In the genomic region with DNA sequence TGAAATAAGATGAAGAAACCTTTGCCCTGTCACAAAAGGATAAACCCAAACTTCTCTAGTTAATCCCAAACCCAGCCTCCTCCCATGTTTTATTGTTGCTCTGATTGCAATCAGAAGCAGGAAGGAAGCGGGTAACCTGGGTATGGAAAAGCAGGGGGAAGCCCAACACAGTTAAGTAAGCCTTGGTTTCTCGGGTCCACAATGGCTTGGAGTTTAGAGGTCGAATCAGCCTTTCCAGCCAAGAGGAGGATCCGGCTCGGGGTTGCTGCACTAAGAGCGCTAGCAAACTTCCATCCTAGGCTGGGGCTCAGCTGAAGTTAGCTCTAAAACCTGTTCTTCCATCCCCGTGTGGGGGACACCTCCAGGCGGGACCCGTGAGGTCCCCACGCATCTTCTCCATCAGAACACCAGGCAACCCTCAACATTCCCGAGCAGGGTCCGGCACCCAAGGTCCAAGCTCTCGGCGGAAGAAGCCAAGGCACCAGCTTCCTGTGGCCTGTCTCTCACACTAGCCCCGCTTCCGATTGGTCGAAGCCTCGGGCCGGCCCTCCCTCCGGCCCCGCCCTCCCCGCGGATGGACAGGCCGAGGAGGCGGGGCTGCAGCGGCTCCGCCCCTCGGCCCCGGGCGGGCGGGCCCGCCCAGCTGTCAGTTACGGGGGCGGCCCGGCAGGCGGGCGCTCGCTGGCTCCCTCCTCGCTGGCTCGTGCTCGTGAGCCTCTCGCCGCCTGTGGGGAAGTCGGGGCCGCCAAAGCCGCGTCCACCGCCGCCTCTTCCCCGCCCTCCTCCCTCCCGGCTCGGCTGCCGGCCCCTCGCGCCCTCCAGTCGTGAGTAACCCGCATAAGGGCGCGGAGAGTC, we compare ENCODE assay signal across 8 mouse cellular contexts. TPM values are rescaled to one million over a fixed set of nuclear protein-coding genes. Genes with fewer than 3 reads are reported as not detected.
DNase-seq lines count a peak whose midpoint lies in the region; ATAC-seq and TF ChIP-seq lines count a peak whose summit lies in the region.

A gene (plus strand): TSS at position 605 of the 855 bp plus-strand sequence.

- ATAC-seq in hematopoietic stem cell, adult 5-6 weeks (replicated peaks in 1 of 2; ENCODE audit: insufficient read depth in 1 of 2, low FRiP score in 2 of 2, low TSS enrichment in 1 of 2, low read depth in 1 of 2, poor library complexity in 2 of 2, severe bottlenecking in 2 of 2), result peak; percentile 91 to 93
- ATAC-seq in lung, embryonic 14.5 days (ENCODE audit: insufficient read depth), result peak; percentile 99
- ATAC-seq in neutrophil, adult 5-6 weeks (ENCODE audit: extremely low read depth, insufficient number of reproducible peaks, low FRiP score, poor library complexity, severe bottlenecking), result peak; percentile 93

- peak within 1 kb of the TSS; percentile 82 for H3K4me3 ChIP-seq in lung, embryonic 14.5 days (ENCODE audit: low read depth, low read length)

- no peaks in the 10 kb centered on the region for H3K27me3 ChIP-seq in lung, embryonic 14.5 days (ENCODE audit: insufficient read depth, low read length)

- DNase-seq in MN1 (ENCODE audit: low spot score), result peak; percentile 96
- peak; percentile 87 for DNase-seq in cerebellum, adult 8-10 months
- DNase-seq in forelimb bud, embryonic 11.5 days (ENCODE audit: low read depth, low spot score), result peak; percentile 91
- DNase-seq in layer of hippocampus, adult 8-10 months (ENCODE audit: low spot score in 2 of 2), result peak; percentile 84 to 87
- DNase-seq in lung, embryonic 14.5 days, result peak; percentile 97
- DNase-seq in testis, postnatal 14 days (ENCODE audit: low spot score), result peak; percentile 93

- 0 out of 2 replicates have a peak, but pooled peaks cover 3% of the 10 kb centered on the region for H3K4me1 ChIP-seq in lung, embryonic 14.5 days (ENCODE audit: insufficient read depth)

- TF ChIP-seq CTCF in lung, embryonic 14.5 days (IDR thresholded peaks at IDR 0.05; ENCODE audit: low read depth), result no peak

- WGBS in lung, embryonic 14.5 days, result under 1% methylated on average over 55 of the region's 59 CpGs

- H3K27ac ChIP-seq in lung, embryonic 14.5 days (ENCODE audit: low read depth), result peak within 1 kb of the TSS; percentile 90

- H3K4me2 ChIP-seq in lung, embryonic 14.5 days, result peak within 1 kb of the TSS; percentile 85

- H3K9me3 ChIP-seq in lung, embryonic 14.5 days (ENCODE audit: low read depth, low read length), result no peaks in the 10 kb centered on the region

- peak within 1 kb of the TSS; percentile 80 for H3K9ac ChIP-seq in lung, embryonic 14.5 days

- H3K36me3 ChIP-seq in lung, embryonic 14.5 days (ENCODE audit: insufficient read depth), result no peaks in the 10 kb centered on the region

RNA-seq across cellular contexts. Expression of the gene that starts here (rescaled TPM):
- 37.8 and 38.5 TPM in 2 replicates for total RNA-seq in hematopoietic stem cell, adult 5-6 weeks (2017)
- 10 to 100 TPM; 34.0 to 38.8 (median 36.3) TPM for total RNA-seq in layer of hippocampus, adult 8-10 months (2022)
- 17.7 and 22.4 TPM in 2 replicates for polyA plus RNA-seq in lung, embryonic 14.5 days (2014; fragmentation: Nextera tagmentation; extraction: Ambion mirVana)
- total RNA-seq in neutrophil, adult 5-6 weeks (2017), result 32.1 and 38.6 TPM in 2 replicates

Comparison
In these comparisons a context has a peak if more than half of its experiments do, and no peak if none do; other contexts are left out.
1. Peak in every context shown above with its lines: DNase-seq, ATAC-seq, H3K4me3 ChIP-seq and H3K27ac ChIP-seq.